Mouse (Mus musculus) lung, adult 2 months (tissue): ENCODE measurements around the gene Gmcl1.

Source experiments
- CTCF ChIP-seq: fragments of 200-500 bp; IDR thresholded peaks from 2 replicates; pipeline ENCODE4 v1.5.1; 2011; ENCODE audit warnings: mild to moderate bottlenecking, low read length, control low read depth; ENCODE audit not compliant: insufficient read depth
- POLR2A ChIP-seq: fragments of 200-500 bp; IDR thresholded peaks from 2 replicates; pipeline ENCODE4 v1.6.1; 2011; ENCODE audit warnings: low read depth, mild to moderate bottlenecking, control low read depth, low read length, borderline replicate concordance; ENCODE audit errors: extremely low read depth

DNA sequence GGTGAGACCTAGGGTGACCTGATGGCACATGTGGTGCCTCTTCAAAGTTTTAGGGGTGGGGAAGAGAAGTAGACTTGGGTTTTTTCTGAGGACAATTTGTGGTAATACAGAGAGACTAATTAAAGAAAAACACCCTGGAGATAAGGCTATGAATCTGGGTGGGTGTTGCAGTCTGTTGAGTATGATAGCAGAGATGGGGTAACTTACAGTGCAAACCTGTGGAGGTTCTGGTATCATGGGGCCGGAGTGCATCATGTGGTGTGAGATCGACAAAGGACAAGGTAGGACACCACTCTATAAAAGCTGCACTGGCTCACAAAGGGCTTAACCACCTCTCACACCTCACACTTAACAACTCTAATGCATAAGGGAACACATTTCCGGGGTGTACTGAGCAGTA is 43.5 kb downstream of the Gmcl1 start:
- TF ChIP-seq CTCF (no peak), POLR2A (no peak)
